Mouse (Mus musculus) brain, adult 2 months (tissue): ENCODE measurements around the gene Rtl8c.
"Not testable (repeated sequence)": the region's sequence is repeated elsewhere in the genome, so short reads cannot be mapped to it uniquely, and the experiment has no call there.

ENCODE experiments used
- DNase-seq: peaks from one replicate; pipeline ENCODE4 v3.0.0; 2011; ENCODE audit warnings: low read depth, low spot score

Rtl8c gene

DNA sequence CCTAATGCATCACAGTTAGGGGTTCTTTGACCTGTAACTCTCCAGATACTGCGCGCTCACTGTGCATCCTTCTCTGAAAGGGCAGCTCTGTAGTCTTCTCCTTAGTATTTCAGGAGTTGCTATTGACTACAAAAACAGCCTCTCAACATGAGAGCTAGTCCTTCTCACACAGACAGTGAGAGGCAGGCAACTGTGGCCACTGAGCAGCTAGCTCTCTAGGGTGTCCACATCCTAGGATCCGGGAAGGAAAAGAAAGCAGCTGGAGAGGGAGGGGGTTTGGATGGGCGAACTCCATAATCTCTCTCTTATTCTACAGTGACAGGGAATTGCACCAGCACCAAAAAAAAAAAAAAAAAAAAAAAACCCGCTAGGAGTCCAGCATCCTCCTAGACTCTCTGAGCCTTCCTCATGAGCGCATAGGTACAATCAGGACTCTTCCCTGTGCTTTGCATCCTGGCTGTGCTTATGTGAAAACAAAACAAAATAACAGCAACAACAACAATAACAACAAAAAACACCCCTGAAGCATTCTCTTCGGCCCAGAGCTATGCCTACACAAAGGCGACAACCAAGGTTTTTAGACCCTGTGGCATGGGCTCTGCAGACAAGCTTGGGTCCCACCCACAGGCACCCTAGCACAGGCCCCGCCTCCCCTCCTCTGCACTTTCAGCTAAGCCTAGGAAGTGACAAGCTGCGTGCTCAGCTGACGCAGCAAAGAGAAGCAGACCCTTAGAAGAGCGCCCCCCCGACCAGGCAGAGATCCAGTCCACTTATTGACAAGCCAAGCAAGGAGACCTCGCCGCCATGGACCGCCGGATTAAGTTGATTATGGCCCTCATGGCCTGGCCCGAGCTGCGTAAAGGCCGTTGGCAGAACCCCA is at the start of gene Rtl8c:
Rtl8c (plus strand) TSS at position 791 of the 880 bp plus-strand sequence.
- peak; percentile 94 for DNase-seq

DNA sequence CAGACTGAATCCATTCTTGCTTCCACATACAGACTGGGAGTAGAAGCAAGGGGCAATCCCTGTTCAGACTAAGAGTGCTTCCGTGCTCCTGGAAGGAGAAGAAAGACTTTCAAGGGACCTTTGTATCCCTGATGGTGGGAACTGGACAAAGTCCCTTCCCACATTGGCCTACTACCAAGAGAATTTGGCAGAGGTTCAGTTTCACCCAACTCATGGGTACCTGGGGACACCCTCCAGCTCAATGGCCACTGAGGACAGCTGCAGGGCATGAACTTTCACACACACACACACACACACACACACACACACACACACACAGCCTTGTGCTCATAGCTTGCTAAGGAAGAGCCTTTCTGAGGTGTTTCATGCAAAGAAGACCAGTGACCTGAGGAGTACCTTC is 28.5 kb upstream of the Rtl8c start:
- no peak for DNase-seq

GRCm38 (mm10) chrX:53581407-53581806 is 26.4 kb upstream of the Rtl8c start:
- DNase-seq = not testable (repeated sequence)

DNA sequence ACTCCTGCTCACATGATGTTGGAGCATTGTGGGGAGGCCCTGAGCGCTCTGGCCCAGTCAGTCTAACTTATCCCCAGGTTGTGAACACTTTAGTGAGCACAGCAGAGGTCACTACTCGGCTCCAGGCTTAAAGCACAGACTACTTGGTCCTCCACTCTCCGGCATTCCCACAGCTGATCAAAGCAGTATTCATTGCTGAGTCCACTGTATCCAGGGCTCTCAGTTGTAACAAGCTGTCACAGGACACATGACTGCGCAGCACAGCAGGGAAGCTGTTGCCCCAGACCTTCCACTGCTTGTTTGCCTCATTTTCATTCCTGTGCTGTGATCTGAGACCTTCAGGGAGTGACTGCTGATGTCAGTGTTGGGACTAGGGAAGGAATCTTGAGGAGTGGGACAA is 24.4 kb upstream of the Rtl8c start:
- not testable (repeated sequence) for DNase-seq

- DNase-seq = not testable (repeated sequence)
These were observed 7.8 kb upstream of the Rtl8c start for GRCm38 (mm10) chrX:53599993-53600392.

- not testable (repeated sequence) for DNase-seq
These were observed 1.7 kb upstream of the Rtl8c start for GRCm38 (mm10) chrX:53606176-53606575.

DNA sequence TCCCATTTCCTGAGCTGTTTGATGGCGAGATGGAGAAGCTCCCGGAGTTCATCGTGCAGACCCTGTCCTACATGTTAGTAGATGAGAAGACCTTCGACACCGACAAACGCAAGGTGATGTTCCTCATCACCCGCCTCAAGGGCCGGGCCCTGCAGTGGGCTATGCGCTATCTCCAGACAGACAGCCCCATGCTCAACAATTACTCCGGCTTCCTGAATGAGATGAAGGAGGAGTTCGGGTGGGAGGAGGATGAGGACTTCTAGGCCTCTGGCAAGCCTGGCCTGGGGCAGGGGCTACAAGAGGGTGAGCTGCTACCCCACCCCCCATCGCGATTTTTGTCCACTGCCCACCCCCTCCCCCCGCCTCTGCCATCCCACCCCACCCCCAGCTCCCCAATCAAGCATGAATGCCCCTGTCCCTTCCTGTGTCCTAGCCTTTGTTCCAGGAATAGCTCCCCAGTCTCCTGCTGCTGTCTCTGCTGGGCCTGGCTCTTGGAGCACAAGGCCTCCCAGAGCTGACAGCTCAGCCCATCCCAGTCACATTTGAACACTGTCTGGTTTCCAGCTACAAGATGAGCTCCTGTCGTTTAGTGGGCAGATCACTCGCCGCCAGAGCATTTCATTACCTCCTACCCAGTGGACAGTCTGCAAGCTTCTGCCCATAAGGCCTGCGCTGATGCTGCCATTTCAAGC is 436 bp downstream of the Rtl8c start:
- DNase-seq = peak; percentile 74

GRCm38 (mm10) chrX:53608879-53609278 is 1.0 kb downstream of the Rtl8c start, which contains the start of gene Gm14597:
Gene Gm14597, minus strand, starts transcription at chrX:53608979.
- DNase-seq = not testable (repeated sequence)

GRCm38 (mm10) chrX:53610571-53610970 is 2.7 kb downstream of the Rtl8c start:
- DNase-seq = peak; percentile 82

DNA sequence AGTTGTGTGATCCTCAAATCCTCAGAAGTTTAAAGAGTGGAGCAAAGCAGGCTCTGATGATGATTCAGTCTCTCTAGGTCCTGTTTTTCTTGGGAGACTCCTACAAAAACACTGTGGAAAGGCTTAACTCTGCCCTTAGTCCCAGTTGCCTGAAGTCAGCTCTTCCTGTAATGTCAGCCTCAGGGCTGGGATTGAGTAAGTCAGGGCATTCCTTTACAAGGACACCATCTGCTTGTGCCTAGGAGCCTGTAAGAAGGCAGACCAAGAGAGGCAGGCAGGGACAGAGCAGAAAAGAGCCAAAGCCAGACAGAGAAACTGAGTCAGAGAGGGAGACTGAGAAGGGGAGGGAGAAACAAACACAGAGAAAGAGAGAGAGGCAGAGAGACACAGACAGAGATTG is 3.6 kb downstream of the Rtl8c start:
- DNase-seq = not testable (repeated sequence)

GRCm38 (mm10) chrX:53638107-53638506 is 30.3 kb downstream of the Rtl8c start:
- DNase-seq = not testable (repeated sequence)

- not testable (repeated sequence) for DNase-seq
These were observed 34.8 kb downstream of the Rtl8c start for GRCm38 (mm10) chrX:53642604-53642979.

- DNase-seq = peak; percentile 93
These were observed 35.4 kb downstream of the Rtl8c start, which contains the start of gene Rtl8a for GRCm38 (mm10) chrX:53642980-53643961. Gene Rtl8a, minus strand, starts transcription at chrX:53643682.

GRCm38 (mm10) chrX:53645885-53646284 is 38.1 kb downstream of the Rtl8c start:
- DNase-seq = peak; percentile 28

- not testable (repeated sequence) for DNase-seq
These were observed 45.1 kb downstream of the Rtl8c start for GRCm38 (mm10) chrX:53652917-53653316.
